Mouse (Mus musculus) spleen, postnatal 4 days (tissue): ENCODE measurements around the gene Rab8b.
A peak's percentile ranks its signal among the peaks of the same experiment; 100 is the strongest.

Experiments used
- DNase-seq, 2 experiments: peaks; one replicate each; pipeline ENCODE4 v3.0.0; 2022; ENCODE audit warnings: low spot score in 2 of 2

Gene Rab8b

DNA sequence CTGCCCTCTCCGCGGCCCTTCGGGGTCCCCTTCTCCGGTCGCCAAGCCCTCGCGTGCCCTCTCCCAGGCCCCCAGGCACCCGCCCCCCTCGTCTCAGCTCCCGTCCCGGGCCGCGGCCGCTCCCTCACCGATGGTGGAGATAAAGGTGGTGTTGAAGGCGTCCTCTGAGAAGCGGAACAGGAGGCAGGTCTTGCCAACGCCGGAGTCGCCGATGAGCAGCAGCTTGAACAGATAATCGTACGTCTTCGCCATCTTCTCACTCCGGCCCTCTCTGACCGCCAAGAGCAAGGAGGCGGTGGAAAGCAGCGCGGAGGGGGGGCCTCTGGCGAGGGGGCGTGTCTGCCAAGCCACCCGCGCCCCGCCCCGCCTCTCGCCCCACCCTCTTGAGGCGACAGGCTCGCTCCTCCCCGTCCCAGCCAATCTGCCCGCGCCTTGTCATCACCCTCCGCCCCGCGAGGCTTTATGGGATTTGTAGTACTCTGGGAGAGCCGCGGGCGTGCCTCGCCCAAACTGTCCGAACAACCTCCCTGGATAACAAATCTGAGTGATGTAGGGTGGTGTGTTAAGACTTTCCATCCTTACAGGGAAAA lies at the start of gene Rab8b:
Gene Rab8b, minus strand, starts transcription at position 306 of the 590 bp plus-strand sequence.
- DNase-seq: peak; percentile 98 to 99

DNA sequence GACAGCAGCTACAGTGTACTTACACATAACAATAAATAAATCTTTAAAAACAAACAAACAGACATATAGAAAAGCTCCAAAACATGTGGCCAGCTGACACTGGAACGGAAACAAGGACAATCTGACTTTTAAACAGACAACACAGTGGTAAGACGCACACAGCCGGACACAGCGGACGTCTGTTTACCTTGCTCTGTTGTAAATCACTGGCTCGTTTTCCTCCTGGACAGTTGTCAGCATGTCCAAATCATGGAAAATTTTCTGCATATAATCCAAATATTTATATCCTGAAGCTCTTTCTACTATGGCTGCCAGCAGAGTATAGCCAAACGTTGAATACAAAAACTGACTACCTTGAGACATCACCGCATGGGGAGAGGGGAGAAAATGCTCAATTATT lies 48.0 kb upstream of the Rab8b start:
- no peak for DNase-seq

DNA sequence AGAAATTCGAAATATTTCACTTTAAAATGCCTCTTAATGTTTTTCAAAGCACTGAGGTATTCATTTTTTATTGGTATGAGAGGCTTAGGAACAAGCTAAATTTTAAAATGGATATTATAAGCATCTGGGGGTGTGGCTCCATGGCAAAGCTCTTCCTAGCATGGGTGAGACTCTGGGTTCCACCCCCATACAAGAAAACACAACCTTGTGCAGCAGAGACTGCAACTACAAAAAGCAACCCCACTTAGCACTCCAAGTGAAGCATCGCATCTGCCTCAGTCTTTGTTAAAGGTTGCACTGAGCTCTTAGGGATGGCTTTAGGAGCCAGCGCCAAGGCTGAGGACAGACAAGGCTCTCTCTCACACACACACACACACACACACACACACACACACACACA lies 42.0 kb upstream of the Rab8b start:
- DNase-seq: no peak

DNA sequence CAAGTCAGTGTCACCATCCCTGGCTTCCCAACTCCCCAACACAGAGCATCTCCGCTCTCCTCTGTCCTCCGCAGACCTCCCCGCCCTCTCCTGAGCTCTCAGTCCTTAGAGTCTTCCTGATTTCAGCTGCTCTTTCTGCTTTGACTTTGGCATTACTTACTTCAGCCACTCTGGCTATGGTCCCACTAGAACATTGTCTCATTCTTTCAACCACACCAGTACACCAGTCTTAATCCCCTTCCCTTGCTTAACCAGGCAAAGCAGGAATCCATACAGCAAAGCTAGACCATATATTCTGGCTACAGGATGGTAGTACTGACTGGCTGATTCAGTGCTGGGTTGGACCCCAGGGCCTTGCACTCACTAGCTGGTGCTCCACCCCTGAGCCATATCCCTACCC lies 38.0 kb upstream of the Rab8b start:
- DNase-seq: no peak

DNA sequence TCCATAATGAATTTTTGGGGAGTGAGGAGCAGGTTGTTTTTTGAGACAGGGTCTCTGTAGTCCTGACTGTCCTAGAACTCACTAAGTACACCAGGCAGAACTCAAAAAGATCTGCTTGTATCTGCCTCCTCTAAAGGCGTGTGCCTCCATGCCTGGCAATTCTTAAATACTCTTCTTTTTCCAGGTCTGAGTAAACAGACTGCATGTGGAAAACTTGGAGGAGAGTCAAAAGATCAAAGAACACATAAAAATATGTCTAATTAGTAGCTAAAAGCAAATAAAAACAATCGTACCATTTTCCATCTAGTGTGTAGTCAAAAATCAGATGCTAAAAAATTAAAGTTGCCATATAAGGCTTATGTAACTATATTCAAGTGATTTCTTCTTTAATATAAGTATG lies 33.4 kb upstream of the Rab8b start:
- no peak for DNase-seq

DNA sequence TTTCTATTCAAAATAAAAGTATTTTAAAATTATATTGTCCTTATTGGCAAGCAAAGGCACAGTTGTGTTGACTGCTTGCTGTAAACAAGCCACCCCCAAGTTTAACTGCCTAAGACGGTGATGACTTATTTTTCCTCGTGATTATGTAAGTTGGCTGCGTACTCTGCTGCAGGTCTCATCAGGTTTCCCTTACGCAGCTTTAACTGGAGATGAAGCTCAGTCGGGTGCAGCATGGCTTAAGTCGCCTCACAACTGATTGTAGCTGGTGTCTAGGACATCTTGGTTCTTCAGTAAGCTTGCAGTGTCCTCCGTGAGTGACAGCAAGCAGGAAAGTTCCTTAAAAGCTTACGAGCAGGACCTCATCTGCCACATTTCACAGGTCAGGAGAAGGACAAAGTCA lies 32.8 kb upstream of the Rab8b start:
- no peak for DNase-seq

DNA sequence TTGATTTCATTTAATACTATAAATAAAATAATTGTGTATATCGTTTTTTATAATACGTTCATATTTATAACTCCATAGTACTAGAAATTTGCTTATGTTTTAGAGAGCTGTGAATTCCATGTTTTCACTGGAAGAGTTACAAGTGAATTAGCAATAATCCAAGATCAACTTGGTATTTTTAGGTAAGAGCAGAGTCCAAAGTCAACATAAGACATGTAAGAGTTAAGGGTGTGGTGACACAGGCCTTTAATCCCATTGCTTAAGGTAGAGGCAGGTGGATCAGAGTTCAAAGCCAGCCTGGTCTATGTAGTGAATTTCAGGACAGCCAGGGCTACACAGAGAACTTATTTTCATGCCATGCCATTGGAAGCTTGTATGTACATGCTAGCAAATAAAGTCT lies 29.0 kb upstream of the Rab8b start:
- no peak for DNase-seq

DNA sequence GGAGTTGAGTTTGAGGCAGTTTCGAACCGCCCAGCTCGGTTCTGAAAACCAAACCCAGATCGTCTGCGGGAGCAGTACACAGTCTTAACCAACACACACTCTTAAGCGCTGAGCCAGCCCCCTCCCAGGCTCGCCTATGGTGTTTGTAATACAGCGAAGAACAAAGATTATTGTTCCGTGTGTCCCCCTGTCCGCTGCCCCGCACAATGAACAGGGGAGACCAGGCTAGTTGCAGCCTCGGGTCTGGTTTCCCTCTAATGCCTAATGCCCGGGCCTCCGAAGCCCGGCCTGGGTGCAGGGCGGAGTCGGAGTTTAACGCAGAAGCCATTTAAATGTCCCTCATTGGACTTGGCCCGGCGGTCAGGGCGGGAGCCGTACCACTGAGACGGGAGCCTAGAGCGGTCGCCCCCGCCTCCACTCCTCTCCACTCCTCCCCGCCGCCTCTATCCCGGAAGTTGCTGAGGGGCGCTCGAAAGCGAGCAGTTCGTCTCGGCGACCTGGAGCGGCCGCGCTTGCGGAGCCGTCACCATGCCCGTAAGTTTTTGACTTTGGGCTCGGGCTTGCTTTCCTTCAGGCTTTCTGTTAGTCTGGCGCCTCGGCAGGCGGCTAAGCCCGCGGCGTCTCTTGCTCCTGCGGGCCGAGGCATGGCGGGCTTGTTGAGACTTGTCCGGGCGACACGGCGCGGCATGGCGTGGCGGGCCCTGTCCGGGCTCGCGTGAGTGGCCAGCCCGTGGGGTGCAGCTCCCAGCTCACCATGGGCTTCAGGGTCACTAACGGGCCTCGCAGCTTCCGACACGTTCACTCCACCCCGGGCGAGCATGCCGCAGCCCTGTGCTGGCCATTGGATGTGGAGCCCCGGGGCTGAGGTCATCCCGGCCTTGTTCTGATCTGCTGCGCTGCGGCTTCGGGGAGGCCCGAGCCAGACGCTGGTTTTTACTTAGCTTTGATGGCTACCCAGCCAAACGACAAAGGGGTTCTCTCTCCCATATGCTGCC lies 26.5 kb upstream of the Rab8b start, which contains the start of gene Rps27l:
Gene Rps27l, plus strand, starts transcription at position 440 of the 995 bp plus-strand sequence.
- DNase-seq: peak; percentile 95 to 98

DNA sequence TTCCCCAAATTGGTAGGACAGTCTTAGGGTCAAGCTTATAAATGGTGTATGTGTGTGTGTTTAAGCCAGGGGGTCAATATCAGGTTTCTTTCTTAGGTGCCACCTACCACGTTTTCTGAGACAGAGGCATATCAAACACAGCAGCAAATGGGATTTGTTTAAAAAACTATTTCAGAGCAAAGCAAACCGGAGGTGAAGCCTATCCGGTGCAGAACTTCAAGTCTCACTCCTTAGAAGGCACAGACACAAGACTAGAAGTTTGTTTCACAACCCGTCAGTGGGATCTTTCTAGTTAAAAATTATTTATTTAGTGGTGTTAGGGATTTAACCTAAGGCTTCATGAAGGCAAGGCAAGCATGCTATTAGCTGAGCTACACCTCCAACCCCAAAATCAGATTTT lies 25.7 kb upstream of the Rab8b start:
- no peak for DNase-seq

DNA sequence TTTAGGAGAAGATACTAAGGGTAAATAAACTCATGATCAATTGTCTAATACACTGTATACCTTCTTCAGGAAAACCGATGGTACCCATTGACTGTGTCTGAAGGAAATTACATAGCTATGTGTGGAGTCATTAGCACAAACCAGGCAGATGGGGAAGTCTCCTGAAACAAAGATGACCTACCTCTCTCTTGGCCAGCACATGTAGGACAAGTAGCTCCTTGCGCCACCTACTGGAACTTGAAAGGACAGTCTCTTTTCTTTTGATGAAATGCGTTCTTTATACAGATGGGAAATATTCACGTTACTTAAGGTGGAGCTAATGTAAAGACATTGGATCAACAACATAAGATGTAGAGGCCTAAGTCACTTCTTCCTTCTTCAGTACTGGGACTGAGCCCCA lies 19.3 kb upstream of the Rab8b start:
- DNase-seq: peak in 1 of 2 experiments; percentile 43

DNA sequence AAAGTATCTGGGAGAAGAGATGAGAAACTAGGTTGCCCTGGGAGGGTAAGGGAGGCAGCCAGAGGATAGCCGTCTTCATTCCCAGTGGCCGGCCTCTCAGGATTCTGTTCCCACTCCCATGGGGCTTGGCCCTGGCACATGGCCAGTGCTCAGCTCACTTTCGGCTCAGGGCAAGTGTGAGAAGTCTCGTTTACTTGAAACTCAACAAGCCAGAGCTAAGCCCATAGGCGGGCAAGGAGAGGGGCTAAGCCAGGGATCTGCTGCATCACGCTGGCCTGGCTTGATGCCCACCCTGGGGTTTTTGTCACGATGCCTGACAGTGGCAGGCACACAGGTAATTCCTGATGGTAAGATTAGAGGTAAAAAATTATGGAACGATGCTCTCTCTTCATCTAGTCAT lies 18.0 kb upstream of the Rab8b start:
- DNase-seq: peak in 1 of 2 experiments; percentile 14

DNA sequence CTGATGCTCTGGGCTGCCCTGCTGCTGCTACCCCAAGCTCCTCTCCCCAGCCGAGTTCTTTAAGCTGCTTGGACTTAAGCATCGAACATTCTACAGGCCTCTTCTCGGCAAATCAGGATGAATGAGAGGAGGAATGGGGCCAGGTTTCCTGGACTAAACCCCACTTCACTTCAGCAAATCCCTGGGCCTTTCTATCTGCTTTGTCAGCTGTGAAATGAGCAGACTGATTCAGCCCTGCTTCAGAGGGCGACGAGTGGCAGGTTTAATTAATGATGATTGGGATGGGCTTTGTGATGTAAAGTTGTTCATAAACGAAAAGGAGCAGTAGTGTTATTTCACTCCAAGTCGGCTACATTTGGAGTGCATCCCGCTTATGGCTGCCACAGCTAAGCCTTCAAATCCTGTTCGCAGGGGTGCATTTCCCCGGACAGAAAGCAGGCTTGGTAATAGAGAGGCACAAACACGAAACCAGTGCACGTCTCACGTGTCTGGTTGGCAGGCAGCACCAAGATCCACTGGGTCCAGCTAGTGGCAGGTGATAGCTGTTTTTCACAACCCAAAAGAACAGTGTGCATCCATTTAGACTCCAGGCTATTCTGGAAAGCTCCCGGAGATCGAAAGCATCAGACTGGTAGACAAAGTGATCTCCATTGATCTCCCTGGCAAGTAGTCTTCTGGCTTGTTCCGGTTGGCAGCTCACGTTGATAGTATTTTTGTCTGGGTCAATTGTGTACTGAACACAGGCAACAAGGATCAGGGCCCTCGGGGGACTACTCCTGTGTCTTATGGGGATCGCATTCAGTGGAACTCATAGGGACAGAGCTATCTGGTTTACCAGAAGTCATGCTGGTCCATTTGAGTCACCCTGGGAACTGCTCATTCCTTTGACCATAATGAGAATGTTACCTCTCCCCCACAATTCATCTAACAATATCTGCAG lies 14.7 kb upstream of the Rab8b start:
- DNase-seq: peak in 1 of 2 experiments; percentile 2

DNA sequence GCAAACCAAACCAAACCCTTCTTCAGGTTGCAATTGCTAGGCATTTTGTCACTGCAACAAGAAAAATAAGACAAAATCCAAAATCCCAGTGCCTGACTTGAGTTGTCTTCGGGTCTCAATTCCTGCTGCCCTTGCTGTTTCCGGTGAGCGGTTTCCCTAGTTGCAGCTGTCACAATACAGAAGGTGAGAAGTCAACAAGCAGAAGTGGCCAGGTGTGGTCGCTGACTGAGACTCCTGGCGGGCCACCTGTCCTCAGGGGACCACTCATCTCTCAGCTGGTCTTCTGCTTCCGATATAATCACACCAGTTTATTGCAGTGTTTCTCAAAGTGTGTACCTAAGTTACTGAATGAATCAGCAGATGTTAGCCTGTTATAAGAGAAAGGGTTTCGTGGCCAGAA lies 10.9 kb upstream of the Rab8b start:
- no peak for DNase-seq

DNA sequence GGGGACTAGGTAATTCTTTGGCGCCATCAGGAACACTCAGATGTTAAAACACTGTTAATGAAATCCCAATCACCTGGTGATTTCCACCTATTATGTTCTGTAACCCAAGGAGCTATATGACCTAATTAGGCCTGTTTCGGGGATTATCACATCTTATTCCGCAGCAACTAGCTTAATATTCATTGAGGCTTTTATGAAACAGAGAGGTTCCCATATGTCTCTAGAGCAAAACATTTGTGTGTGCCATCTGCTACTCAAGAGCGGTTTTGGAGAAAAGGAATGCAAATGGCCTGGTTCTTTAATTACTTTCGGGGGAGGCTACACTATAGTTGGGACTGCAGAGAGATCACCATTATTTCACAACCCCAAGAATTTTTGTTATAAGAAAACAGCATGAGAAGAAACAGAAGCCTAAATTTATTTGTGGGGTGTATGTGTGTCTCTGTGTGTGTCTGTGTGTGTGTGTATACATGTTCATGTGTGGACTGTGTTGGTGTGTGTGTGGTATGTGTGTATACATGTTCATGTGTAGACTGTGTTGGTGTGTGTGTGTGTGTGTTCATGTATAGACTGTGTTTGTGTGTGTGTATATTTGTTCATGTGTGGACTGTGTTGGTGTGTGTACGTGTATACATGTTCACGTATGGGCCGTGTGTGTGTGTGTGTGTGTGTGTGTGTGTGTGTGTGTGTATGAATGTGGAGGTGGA lies 8.4 kb upstream of the Rab8b start:
- DNase-seq: no peak

DNA sequence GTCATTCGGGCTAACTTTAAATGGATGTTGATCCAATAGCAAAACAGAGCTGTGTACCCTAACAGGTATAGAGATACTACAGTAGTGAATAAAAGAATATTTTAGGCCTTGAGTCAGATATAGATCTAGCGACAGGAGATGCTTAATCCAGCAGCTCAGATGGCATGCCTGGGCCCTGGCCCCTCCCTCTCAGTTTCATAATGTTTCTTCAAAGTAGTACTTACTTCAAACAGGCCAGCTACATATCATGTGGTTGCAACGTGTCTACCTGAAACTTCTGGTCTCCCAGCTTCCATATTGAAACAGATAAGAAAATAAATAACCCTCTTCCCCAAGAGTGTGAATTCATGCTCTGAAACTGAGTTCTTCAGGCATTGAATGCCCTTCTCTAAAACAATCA lies 6.4 kb upstream of the Rab8b start:
- DNase-seq: no peak

DNA sequence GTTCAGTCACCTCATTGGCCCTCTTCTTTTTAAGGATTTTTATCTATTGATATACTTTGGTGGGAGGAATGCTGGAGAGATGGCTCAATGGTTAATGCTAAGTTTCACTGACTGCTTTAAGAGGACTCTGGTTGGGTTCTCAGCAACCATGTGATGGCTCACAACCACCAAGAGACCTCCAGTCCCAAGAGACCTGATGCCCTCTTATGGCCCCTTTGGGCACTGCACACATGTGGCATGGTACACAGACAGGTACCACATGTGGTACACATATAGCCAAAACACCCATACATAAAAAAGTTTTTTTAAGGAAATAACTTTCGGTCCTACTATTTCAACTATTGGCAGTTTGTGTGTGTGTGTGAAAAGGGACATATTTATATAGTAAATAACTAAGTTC lies 2.6 kb upstream of the Rab8b start:
- DNase-seq: peak in 1 of 2 experiments; percentile 41

DNA sequence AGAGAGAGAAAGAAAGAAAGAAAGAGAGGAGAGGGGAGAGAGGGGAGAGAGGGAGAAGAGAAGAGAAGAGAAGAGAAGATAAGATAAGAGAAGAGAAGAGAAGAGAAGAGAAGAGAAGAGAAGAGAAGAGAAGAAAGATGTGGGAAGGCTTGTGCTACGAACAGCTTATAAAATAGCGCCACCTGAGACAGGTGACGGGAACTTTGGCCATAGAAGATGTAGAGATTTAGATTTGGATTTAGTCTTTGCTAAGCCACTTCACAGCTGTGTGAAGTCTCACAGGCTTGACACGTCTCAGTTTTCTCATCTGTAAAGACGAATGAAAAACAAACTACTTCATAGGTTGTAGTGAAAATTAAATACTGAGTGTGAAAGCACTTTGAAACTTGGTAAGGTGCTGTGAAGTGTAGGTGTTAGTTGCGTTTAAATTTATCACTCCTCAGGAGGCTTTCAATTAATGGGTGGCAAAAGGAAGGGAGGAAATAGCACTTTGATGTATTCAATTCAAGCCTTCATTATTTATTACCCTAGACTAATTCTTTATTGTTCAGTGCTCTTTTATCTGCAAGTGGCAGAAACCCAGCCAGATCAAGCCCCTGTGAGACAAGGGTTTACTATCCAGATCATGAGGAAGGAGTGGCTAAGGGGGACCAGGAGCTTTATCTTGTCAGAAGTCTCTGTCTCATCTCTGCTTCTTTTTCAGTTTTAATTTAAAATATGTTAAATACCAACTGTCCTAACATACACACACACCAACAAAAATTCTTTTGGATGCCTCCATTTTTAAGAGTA lies 1.2 kb upstream of the Rab8b start:
- DNase-seq: no peak

DNA sequence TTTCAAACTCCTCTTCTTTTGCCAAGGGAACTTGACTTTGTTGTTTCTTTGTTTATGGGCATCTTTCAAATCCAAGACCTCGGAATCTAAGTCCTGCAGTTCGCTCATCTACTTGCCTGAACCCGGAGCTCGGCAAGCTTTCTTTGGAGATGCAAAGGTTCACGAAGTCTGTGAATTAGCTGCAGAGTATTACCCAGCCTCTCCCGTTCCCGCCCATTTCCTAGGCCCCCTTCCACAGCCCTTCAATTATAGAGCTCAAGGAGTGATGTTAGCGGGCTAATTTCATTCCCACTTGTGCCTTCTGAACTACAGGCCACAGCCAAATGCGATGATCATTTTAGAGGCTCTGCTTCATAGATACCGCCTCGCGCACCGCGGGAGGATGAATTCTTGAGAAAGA lies 494 bp upstream of the Rab8b start:
- DNase-seq: no peak

DNA sequence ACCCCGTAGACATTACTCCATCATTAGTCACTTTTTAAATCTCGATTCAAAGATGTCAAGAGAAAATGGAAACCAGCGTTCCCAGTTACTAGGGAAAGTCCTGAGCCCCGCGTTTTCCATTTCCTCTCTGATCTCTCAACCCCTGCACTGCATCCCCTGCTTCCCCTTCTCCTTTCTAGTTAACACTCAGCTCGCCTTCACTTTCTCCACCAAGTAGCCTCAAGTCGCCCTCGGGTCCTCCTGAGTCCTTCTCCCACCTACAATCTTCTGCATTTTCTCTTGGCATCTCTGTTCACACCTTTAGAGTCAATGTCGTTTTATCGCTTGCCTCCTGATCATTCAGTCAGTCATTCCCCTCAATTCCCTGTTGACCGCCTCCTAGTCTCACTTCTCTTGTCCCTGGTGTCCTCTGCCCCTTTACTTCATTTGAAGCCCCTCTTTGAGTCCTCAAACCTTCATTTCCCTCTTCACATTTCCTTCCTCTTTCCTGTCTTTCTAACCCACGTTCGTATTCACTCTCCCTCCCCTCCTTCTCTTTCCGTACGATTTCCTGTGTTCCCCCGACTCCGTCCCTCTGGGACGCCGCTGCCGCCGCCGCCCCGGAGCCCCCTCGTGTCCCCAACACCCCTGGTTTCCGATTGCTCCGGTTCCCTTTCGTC lies 686 bp downstream of the Rab8b start:
- DNase-seq: no peak

DNA sequence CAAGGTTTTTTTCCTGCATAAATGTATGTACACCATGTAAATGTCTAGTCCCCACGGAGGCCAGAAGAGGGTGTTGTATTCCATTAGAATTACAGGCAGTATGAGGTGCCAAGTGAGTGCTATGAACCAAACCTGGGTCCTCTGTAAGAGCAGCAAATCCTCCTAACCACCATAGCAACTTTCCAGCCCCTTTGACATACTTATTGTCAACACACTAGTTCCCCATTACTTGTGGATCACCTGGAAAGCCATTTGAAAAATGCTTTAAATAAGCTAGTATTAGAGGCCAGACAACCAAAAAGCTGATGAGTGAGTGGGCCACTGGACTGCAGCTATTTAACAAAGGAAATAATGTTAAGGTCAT lies 1.6 kb downstream of the Rab8b start:
- no peak for DNase-seq
